Mouse (Mus musculus) B cell, adult (primary cell): ENCODE data around the gene Lat2. TPM values are rescaled to one million over a fixed set of nuclear protein-coding genes. Genes with fewer than 3 reads are reported as not detected.

Experiments
- total RNA-seq: library from RNA; stranded (reverse); gene quantifications from 4 replicates; pipeline ENCODE4 v1.2.4, GENCODE M21; 2023; ENCODE audit not compliant: inconsistent age

Gene Lat2
- 240 to 285 TPM (median 252 TPM) in 4 replicates for total RNA-seq

GRCm38 (mm10) chr5:134614802-134615201, at the start of gene Lat2:
Gene Lat2, minus strand, starts transcription at chr5:134615025.

GRCm38 (mm10) chr5:134639269-134639682, 24.5 kb upstream of the Lat2 start, which contains the start of gene Eif4h:
Gene Eif4h, minus strand, starts transcription at chr5:134639490.

GRCm38 (mm10) chr5:134581146-134581545, 33.7 kb downstream of the Lat2 start, which contains the start of gene Rfc2:
Gene Rfc2, plus strand, starts transcription at chr5:134581366.

DNA sequence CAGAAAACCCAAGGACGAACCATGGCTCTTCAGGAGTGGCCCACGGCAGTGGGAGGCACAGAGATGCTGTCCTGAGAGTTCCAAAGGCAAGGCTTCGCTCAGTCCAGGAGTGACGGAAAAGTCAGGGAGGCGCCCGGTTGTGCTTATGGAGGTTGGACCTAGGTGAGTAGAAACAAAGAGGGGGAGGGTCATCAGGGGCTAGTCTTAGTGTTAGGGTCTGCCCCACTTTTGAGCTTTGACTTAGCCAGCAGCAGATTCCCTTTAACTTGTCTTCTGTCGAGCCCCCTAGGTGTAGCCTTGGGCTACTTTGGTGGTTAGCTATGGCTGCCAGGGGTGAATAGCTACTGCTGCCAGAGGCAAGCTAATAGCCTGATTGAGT, 54.8 kb downstream of the Lat2 start, which contains the start of gene Syna:
TSS of gene Syna (minus strand) at position 101 of the 379 bp plus-strand sequence.

DNA sequence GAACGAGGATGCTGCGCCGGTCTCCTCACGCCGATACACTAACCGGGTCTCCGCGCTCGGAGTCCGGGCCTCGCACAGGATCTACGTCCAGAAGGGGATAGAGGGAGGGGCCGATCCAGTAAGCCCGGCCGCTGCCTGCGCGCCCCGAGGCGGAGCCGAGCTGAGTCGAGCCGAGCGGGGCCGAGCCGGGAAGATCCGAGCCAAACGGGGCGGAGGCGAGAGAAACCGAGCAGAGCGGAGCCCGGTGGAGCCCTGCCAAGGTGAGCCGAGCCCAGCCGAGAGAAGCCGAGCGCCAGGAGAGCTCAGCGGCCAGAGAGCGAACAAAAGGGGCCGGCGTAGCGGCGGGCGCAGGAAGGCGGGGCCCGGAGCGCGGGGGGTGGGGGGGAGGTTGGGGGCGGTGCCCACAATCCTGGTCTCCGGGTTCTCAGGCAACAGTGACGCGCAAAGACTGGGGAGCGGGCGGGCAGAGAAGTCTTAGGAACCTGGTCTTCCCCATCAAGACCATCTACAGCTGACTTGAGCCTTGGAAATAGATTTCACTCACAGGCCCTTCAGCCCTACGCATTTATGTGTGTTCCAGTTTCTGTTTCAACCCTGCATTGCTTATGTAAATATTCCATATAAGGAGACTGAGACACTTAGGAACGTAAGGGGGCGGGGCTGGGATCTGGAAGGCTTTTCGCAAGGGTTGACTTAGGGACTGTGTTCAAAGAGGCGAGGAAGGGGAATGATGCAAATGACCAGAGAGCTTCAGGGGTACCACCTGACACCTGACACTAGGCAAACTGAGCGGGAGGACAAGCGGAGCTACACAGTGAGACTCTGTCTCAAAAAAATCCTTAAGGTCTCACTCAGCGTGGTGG, 62.5 kb downstream of the Lat2 start, which contains the start of gene Clip2:
TSS of gene Clip2 (minus strand) at position 325 of the 863 bp plus-strand sequence.

Other genes with a start within 250 kb of the Lat2 start
- gene Gtf2ird1, start 158.3 kb downstream of the Lat2 start, total RNA-seq = 1.7 to 3.7 TPM (median 1.9 TPM) in 4 replicates
- gene Clip2, start 62.6 kb downstream of the Lat2 start, total RNA-seq = 5.7 to 6.5 TPM (median 6.3 TPM) in 4 replicates
- gene Syna, start 54.9 kb downstream of the Lat2 start, total RNA-seq = 0.26 to 0.51 TPM (median 0.42 TPM) in 3 of 4 replicates, not detected in the other
- 121 to 140 TPM (median 131 TPM) in 4 replicates for gene Rfc2, start 33.7 kb downstream of the Lat2 start, total RNA-seq
- gene Eif4h, start 24.5 kb upstream of the Lat2 start, total RNA-seq = 267 to 276 TPM (median 274 TPM) in 4 replicates
- 13.5 to 18.0 TPM (median 16.9 TPM) in 4 replicates for gene Limk1, start 73.6 kb upstream of the Lat2 start, total RNA-seq
- not detected in 4 replicates for gene Eln, start 132.3 kb upstream of the Lat2 start, total RNA-seq